Mouse (Mus musculus) embryonic facial prominence, embryonic 12.5 days (tissue): ENCODE data around the gene Rgs6. TPM values are rescaled to one million over a fixed set of nuclear protein-coding genes. Genes with fewer than 3 reads are reported as not detected.

Experiments used
- ATAC-seq: fragments of 200-750 bp; cut with Nextera tagmentation; 2 replicates; pipeline ENCODE4 v1.8.0; 2017; ENCODE audit not compliant: insufficient number of reproducible peaks, insufficient read depth, low FRiP score, low TSS enrichment
- H3K27ac ChIP-seq: fragments of 300-500 bp; sonication (generic); 2 replicates; pipeline ENCODE4 v1.5.1; 2016; ENCODE audit warnings: mild to moderate bottlenecking
- H3K27me3 ChIP-seq: fragments of 300-500 bp; sonication (generic); 2 replicates; pipeline ENCODE4 v1.6.1; 2016; ENCODE audit warnings: mild to moderate bottlenecking, moderate library complexity
- H3K36me3 ChIP-seq: fragments of 300-500 bp; sonication (generic); 2 replicates; pipeline ENCODE4 v1.6.1; 2016; ENCODE audit warnings: mild to moderate bottlenecking
- H3K4me1 ChIP-seq: fragments of 300-500 bp; sonication (generic); 2 replicates; pipeline ENCODE4 v1.6.1; 2016
- H3K4me2 ChIP-seq: fragments of 300-500 bp; sonication (generic); replicated peaks from 2 replicates; pipeline ENCODE4 v1.6.1; 2016; ENCODE audit warnings: mild to moderate bottlenecking, moderate library complexity
- H3K4me3 ChIP-seq: fragments of 300-500 bp; sonication (generic); 2 replicates; pipeline ENCODE4 v1.5.1; 2016; ENCODE audit warnings: mild to moderate bottlenecking
- H3K9ac ChIP-seq: fragments of 300-500 bp; sonication (generic); 2 replicates; pipeline ENCODE4 v1.6.1; 2016; ENCODE audit warnings: mild to moderate bottlenecking, moderate library complexity
- H3K9me3 ChIP-seq: fragments of 300-500 bp; sonication (generic); 2 replicates; pipeline ENCODE4 v1.6.1; 2016; ENCODE audit warnings: mild to moderate bottlenecking, moderate library complexity
- WGBS: fragments of 180-500 bp; shearing (Covaris S2); methylation state at CpG from one replicate; pipeline ENCODE4 v1.1.7; 2016; 5-methylcytosine and 5-hydroxymethylcytosine counted together
- polyA plus RNA-seq: library from polyadenylated mRNA; unstranded; fragments of >200 nt; fragmentation: Nextera tagmentation; extraction: Ambion mirVana; gene quantifications from 2 replicates; pipeline ENCODE4 v1.2.1, GENCODE M21; 2016

Rgs6 gene
- polyA plus RNA-seq, 1 experiment from 2014 or later = 3.7 TPM

GRCm38 (mm10) chr12:82600406-82600805, 12.3 kb downstream of the Rgs6 start:
- Histone ChIP-seq H3K9ac (no peak overlapping the region), H3K4me1 (no peaks in the 10 kb centered on the region), H3K27ac (no peak overlapping the region), H3K4me3 (no peak overlapping the region), H3K9me3 (no peaks in the 10 kb centered on the region), H3K4me2 (no peak overlapping the region), H3K27me3 (no peaks in the 10 kb centered on the region), H3K36me3 (no peaks in the 10 kb centered on the region)
- no peak for ATAC-seq
- 46% methylated on average over 6 of the region's 6 CpGs for WGBS

DNA sequence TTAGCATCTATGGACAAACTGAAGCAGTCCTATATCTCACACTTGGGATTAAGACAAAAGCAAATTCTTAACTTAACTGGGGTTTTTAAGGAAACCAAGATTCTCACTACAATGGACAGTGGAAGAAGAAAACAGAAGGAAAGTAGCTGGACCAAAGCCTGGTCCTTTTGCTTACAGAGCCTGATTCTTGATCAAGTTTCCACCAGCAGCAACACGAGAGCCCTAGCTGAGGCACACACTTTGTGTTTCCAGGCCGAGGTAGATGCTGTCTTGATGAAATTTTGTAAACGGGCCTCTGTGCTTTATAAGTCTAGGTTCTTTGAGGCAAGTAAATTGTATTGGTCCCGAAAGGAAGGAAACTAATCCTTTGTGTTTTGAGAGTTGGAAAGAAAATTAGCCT, 14.7 kb downstream of the Rgs6 start:
- no peak overlapping the region for H3K9ac ChIP-seq
- H3K4me2 ChIP-seq = no peak overlapping the region
- no peaks in the 10 kb centered on the region for H3K27me3 ChIP-seq
- no peak overlapping the region for H3K27ac ChIP-seq
- no peaks in the 10 kb centered on the region for H3K9me3 ChIP-seq
- 70% methylated on average over 4 of the region's 4 CpGs for WGBS
- H3K4me3 ChIP-seq = no peak overlapping the region
- no peaks in the 10 kb centered on the region for H3K4me1 ChIP-seq
- ATAC-seq = no peak
- H3K36me3 ChIP-seq = no peaks in the 10 kb centered on the region

- Histone ChIP-seq H3K4me3 (no peak overlapping the region), H3K27me3 (no peaks in the 10 kb centered on the region), H3K4me2 (no peak overlapping the region), H3K27ac (no peak overlapping the region), H3K9ac (no peak overlapping the region), H3K4me1 (no peaks in the 10 kb centered on the region), H3K36me3 (no peaks in the 10 kb centered on the region), H3K9me3 (no peaks in the 10 kb centered on the region)
- WGBS = 19% methylated on average over 1 of the region's 1 CpGs
- no peak for ATAC-seq
These were observed 15.2 kb downstream of the Rgs6 start for GRCm38 (mm10) chr12:82603308-82603707.

DNA sequence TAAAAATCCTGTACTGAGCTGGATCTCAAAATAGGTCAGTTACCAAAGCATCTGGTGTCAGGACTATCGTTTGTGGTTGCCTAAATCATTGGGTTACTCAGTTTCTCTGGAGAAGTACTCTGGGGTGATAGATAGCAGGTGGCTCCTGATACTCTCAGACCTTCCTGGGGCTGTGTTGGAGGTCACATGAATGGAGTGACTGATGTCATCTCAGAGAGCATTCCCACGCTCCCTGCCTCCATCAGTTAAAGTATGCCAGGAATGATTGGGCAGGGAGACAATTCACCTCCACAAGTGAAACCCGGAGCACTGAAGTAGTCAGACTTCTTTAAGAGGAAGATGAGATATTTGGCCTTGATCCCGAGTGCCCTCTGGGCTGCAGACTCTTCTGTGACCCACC, 15.9 kb downstream of the Rgs6 start:
- no peak for ATAC-seq
- whole genome bisulfite sequencing = 75% methylated on average over 4 of the region's 4 CpGs
- no peaks in the 10 kb centered on the region for H3K4me1 ChIP-seq

GRCm38 (mm10) chr12:82612769-82613660, 24.9 kb downstream of the Rgs6 start:
- no peak overlapping the region for H3K9ac ChIP-seq
- H3K4me1 ChIP-seq = peaks cover 12% of the 10 kb centered on the region; the same call in 1 of the 2 replicates
- no peak overlapping the region for H3K4me3 ChIP-seq
- no peaks in the 10 kb centered on the region for H3K36me3 ChIP-seq
- H3K9me3 ChIP-seq = no peaks in the 10 kb centered on the region
- WGBS = 84% methylated on average over 13 of the region's 13 CpGs
- H3K4me2 ChIP-seq = no peak overlapping the region
- peaks cover 28% of the 10 kb centered on the region for H3K27me3 ChIP-seq
- no peak for ATAC-seq
- no peak overlapping the region for H3K27ac ChIP-seq

More for the DNA sequence above, 15.9 kb downstream of the Rgs6 start:
- Histone ChIP-seq H3K27ac (no peak overlapping the region), H3K9me3 (no peaks in the 10 kb centered on the region), H3K9ac (no peak overlapping the region), H3K4me2 (no peak overlapping the region), H3K27me3 (no peaks in the 10 kb centered on the region), H3K36me3 (no peaks in the 10 kb centered on the region), H3K4me3 (no peak overlapping the region)

DNA sequence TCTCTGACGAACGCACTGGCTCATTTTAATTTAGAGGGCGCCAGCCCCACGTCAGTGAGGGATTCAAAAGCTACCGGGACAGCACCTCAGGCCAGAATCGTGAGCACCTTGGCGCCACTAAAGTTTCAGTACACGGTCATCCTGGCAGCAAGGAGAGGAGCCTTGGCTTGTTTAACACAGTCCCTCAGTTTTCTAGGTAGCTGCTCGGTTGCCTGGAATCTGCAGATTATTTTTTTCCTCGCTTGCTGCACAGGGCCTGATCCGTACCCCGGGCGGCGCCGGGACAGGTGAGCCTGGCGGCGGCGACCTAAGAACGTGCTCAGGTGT, 28.4 kb downstream of the Rgs6 start:
- Histone ChIP-seq H3K4me3 (peak overlapping the region; percentile 56), H3K9ac (peak overlapping the region; percentile 54; the same call in 1 of the 2 replicates), H3K27me3 (peaks cover 44% of the 10 kb centered on the region), H3K9me3 (no peaks in the 10 kb centered on the region), H3K36me3 (no peaks in the 10 kb centered on the region), H3K4me1 (peaks cover 12% of the 10 kb centered on the region; the same call in 1 of the 2 replicates), H3K4me2 (peak overlapping the region; percentile 69), H3K27ac (no peak overlapping the region)
- 3% methylated on average over 19 of the region's 19 CpGs for WGBS
- ATAC-seq = no peak

- 1% methylated on average over 86 of the region's 86 CpGs for WGBS
- Histone ChIP-seq H3K27me3 (peaks cover 44% of the 10 kb centered on the region), H3K27ac (no peak overlapping the region), H3K4me3 (peak overlapping the region; percentile 56), H3K36me3 (no peaks in the 10 kb centered on the region), H3K4me2 (peak overlapping the region; percentile 69), H3K9me3 (no peaks in the 10 kb centered on the region), H3K9ac (peak overlapping the region; percentile 54), H3K4me1 (peaks cover 12% of the 10 kb centered on the region; the same call in 1 of the 2 replicates)
- ATAC-seq = peak; percentile 77; the same call in 1 of the 2 replicates
These were observed 29.0 kb downstream of the Rgs6 start for GRCm38 (mm10) chr12:82616813-82617681.

DNA sequence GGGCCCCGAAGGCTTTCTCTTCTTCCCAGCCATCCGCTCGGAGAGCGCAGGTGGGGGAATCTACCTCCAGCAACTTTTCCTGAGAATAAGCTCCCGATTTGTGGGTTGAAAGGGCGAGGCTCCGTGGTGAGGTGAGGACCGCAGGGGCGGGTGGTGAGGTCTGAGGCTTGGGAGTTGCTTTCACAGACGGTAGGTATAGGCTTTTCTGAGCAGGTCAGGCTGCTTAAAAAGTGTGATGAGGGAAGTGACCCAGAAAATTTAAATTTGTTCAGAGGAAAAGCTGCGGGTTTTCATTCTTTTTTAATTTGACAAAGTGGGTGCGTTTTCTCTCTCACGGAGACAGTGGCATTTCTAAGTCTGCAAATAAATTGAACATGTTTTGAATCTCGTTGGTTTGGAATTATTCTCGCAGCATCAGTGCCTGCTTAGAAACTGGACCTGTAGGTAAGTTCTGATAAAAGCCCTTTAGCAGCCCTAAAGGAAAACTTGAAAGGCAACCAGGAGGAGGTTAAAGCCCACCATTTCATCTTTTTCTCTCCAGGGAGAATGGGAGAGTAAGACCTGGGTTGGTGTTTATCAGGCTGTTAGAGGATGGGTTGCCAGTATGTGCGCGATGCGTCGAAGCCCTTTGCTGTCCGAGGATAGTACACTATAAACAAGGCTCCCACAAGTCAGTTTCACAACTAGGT, 29.7 kb downstream of the Rgs6 start:
- Histone ChIP-seq H3K36me3 (no peaks in the 10 kb centered on the region), H3K27ac (no peak overlapping the region), H3K9me3 (no peaks in the 10 kb centered on the region), H3K27me3 (peaks cover 44% of the 10 kb centered on the region), H3K4me3 (peak overlapping the region; percentile 56), H3K4me2 (peak overlapping the region; percentile 69), H3K4me1 (peaks cover 12% of the 10 kb centered on the region; the same call in 1 of the 2 replicates), H3K9ac (0 out of 2 replicates have a peak overlapping the region, but pooled peaks have one; percentile 54)
- WGBS = 19% methylated on average over 20 of the region's 20 CpGs
- no peak for ATAC-seq

DNA sequence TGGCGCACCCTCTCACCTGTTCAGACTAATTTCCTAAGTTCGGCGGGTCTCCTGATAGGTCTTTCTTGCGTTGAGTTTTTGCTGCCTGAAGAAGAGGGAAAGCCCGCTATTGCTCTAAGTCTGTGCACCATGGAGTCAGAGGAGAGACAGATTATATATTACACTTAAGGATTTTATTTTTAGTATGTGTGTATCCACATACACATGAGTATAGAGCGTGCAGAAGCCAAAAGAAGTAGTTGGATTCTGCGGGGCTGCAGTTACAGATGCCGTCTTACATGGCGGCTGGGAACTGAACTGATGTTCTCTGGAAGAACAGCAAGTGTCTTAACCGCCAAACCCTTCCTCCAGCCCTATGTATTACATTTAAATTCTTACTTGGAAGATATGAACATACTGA, 52.3 kb downstream of the Rgs6 start:
- Histone ChIP-seq H3K4me2 (no peak overlapping the region), H3K4me1 (no peaks in the 10 kb centered on the region), H3K9ac (no peak overlapping the region), H3K9me3 (no peaks in the 10 kb centered on the region), H3K4me3 (no peak overlapping the region), H3K27me3 (no peaks in the 10 kb centered on the region), H3K27ac (no peak overlapping the region), H3K36me3 (no peaks in the 10 kb centered on the region)
- no peak for ATAC-seq
- 94% methylated on average over 10 of the region's 10 CpGs for WGBS

DNA sequence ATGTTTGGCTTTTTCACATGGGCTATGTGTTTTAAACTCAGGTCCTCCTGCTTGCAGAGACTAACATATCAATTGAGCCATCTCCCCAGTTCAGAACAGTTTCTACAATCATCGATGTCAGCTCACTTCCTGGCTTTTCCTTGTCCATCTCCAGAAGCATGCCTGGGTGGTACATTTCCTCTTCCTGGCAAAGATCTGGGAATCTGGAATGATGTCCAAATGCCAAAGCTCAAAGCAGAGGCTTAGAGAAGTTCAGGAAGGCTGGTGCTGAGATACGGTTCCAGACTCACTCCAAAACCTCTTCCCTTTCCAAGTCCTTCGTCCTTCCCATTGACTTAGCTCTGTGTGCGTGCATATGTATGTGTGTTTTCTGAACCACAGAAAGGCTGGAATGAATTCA, 59.8 kb downstream of the Rgs6 start:
- Histone ChIP-seq H3K9me3 (no peaks in the 10 kb centered on the region), H3K4me1 (no peaks in the 10 kb centered on the region), H3K27ac (no peak overlapping the region), H3K4me3 (no peak overlapping the region), H3K27me3 (no peaks in the 10 kb centered on the region), H3K36me3 (no peaks in the 10 kb centered on the region), H3K4me2 (no peak overlapping the region), H3K9ac (no peak overlapping the region)
- ATAC-seq = no peak
- 94% methylated on average over 4 of the region's 4 CpGs for WGBS

DNA sequence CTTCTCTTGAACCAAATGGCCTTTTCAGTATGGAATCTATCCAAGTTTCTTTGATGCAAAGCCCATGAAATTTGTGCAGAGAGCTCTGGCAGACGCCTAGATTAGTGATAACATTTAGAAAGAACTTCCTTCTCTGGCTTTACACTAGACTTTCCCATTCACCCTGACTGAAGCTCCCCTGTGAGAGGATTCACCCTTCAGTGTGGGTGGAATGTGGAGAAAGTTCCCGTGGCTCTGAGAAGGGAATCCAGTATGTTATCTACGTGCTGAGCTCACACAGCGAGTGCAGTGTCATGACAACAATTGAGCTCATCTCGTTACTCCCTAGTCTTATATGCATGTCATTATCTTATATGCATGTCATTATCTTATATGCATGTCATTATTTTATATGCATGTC, 61.9 kb downstream of the Rgs6 start:
- ATAC-seq = no peak
- H3K9me3 ChIP-seq = no peaks in the 10 kb centered on the region
- no peak overlapping the region for H3K4me3 ChIP-seq
- no peaks in the 10 kb centered on the region for H3K4me1 ChIP-seq
- H3K27ac ChIP-seq = no peak overlapping the region
- H3K9ac ChIP-seq = no peak overlapping the region
- H3K4me2 ChIP-seq = no peak overlapping the region
- WGBS = 70% methylated on average over 5 of the region's 5 CpGs
- H3K27me3 ChIP-seq = no peaks in the 10 kb centered on the region
- no peaks in the 10 kb centered on the region for H3K36me3 ChIP-seq
